Mouse (Mus musculus): ENCODE data around the gene Msmo1.

Msmo1 gene

GRCm38 (mm10) chr8:64733271-64733943 lies at the start of gene Msmo1:
Msmo1 (minus strand) TSS chr8:64733792.
- DNase-seq (ENCODE audit: low read depth): peak; percentile 92

DNA sequence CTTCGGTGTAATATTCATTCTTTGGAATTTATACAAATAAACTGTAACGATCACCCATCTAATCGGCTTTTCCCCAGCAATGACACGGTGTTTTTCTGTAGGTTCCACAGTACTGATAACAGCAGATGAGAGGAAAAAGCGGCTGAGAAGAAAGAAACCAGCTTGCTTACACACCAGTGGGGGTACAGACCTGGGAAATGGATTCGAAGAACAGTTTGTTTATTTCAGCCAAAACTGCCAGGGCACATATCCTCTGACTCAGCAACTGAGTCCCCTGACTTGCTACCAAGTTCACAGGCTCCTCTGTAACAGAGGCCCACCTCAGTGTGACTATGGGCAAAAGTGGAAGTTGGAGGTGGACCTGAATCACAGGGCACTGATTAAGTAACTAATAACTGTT lies 48.4 kb upstream of the Msmo1 start:
- no peak for DNase-seq (ENCODE audit: low read depth)

DNA sequence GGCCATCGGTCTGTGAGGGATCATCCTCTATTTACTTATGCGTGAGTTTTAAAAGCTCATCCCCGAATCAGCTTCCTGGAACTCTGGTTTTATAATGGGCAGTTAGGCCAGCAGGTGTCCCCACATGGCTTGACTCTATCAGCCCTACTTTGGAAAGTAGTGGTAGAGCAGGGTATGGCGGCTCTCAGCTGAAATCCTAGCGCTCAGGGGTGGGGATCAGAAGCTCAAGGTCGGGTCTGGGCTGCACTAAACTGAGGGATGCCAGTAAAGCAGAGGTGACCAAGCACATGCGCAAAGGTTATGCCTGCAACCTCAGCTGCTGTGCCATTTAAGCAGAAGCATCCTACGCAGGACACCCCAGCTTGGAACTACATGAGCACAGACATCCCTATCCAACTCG lies 44.3 kb upstream of the Msmo1 start:
- DNase-seq (ENCODE audit: low read depth): no peak

- no peak for DNase-seq (ENCODE audit: low read depth)
Measured at GRCm38 (mm10) chr8:64774136-64774535, 40.5 kb upstream of the Msmo1 start.

DNA sequence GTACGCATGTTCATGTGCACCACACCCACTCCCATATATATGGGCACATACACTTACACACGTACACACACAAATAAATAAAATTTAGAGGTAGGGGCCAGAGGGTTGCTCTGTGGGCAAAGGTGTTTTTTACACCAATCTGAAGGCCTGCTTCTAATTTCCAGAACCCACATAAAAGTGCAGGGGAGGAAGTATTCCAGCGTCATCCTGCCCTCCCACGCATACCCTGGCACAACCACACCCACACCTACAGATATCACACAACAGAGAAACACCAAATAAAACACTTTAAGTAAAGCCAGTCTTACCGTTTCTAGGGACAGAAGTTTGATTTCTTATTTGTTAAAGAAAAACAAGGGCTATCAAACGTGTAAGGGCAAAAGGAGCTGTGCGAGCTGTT lies 37.2 kb upstream of the Msmo1 start:
- no peak for DNase-seq (ENCODE audit: low read depth)

DNA sequence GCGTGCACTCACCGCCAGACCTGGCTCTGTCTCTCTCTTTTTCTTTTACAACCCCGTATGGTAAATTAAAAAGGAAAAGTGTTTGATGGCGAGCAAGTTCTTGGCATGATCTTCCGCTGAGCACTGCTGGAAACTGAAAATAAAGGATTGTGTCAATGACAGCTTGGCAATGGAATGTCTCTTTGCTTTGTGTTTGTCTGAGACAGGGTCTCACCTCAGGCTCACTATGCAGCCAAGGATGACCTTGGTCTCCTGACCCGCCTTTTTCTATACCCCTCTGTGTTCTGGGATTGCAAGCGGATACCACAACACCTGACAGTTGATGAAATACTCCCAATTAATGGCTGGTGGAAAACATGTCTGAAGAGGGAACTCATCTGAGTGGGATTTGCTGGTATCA lies 36.0 kb upstream of the Msmo1 start:
- DNase-seq (ENCODE audit: low read depth): no peak

DNA sequence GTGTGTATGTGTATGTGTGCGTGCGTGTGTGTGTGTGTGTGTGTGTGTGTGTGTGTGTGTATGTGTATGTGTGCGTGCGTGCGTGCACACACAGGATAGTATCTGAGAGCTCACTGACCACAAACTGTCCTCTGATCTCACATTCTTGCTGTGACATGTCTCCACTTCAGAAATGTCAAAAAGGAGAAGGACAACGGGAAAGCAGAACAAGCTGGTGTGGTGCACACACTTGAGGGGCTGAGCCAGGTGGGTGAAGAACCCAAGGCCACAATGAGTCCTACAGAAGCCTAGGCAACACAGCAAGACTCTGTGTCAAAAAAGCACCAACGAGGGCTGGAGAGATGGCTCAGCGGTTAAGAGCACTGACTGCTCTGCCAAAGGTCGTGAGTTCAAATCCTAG lies 35.1 kb upstream of the Msmo1 start:
- DNase-seq (ENCODE audit: low read depth): no peak

DNA sequence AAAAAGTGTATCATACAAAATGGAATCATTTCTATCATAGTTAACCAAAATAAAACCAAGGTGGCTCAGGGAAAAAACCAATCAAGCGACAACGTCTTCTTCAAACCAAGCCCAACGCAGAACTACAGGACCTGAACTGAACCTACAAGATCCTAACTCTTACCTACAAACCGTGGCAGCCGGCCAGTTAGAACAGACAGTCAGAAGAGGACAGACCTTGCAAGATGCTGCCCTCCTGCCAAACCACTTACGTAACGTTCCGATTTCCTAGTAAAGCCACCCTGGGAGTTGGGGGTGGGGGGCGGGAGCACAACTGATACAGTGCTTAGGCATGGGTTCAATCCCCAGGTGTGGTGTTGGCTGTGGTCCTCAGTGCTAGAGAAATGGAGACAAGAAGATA lies 33.5 kb upstream of the Msmo1 start:
- no peak for DNase-seq (ENCODE audit: low read depth)

GRCm38 (mm10) chr8:64764075-64764474 lies 30.5 kb upstream of the Msmo1 start:
- DNase-seq (ENCODE audit: low read depth): no peak

DNA sequence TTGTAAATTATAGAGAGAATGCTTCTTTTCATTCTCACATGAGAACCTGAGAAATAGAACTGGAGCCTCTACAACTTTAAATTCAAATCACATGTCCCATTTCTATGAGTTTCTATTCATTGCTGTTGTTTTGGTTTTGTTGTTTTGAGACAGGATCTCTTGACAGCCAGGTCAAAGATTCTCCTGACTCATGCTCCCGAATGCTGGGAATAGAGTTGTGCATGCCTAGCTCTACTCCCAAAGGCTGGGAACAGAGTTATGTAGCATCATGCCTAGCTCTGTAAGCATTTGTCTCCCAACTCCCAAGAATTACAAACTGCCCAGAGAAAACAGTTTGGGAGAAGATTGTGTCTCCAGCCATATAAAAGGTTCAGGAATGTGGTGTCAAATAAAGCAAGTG lies 29.2 kb upstream of the Msmo1 start:
- no peak for DNase-seq (ENCODE audit: low read depth)

- DNase-seq (ENCODE audit: low read depth): no peak
Measured at GRCm38 (mm10) chr8:64761430-64761829, 27.8 kb upstream of the Msmo1 start.

GRCm38 (mm10) chr8:64757956-64758355 lies 24.4 kb upstream of the Msmo1 start:
- DNase-seq (ENCODE audit: low read depth): no peak

DNA sequence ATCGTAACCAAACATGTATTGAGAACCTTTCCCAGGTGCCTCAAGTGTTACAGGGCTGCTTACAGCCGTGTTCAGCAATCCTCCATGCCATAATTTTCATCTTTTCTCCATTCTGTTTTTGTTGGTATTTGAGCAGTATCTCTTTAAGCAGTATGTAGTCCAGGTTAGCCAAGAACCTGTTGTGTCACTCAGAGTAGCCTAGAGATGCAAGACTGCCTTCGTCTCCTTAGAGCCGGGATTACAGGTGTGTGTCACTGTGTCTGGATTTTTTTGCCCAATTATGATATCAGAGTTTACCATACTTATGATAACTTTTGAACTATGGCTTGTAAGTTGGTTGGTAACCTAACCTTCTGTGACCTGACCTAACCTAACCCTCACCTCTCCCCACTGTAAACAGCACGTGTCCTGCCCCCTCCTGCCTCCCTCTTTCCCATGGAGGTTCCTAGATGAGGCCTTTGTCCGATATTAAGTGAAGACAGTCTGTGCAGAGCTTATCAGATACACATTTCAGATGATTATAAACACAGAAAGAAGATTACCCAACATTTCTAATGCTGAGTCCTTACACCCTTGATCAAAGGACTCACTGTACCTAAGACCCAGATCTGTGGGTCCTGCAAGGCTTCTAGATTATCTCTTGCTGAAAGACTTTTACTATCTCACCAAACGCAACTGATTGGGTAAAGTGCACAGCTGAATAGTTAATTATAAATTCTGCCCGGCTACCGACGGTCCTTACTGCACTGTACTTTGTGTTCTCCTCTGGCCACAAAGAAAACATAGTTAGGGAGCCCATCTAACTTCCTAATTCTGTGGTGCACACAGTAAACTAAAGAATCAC lies 12.8 kb upstream of the Msmo1 start:
- no peak for DNase-seq (ENCODE audit: low read depth)

- DNase-seq (ENCODE audit: low read depth): no peak
Measured at GRCm38 (mm10) chr8:64740547-64741211, 7.1 kb upstream of the Msmo1 start.

- DNase-seq (ENCODE audit: low read depth): no peak
Measured at GRCm38 (mm10) chr8:64738916-64739315, 5.3 kb upstream of the Msmo1 start.

- no peak for DNase-seq (ENCODE audit: low read depth)
Measured at GRCm38 (mm10) chr8:64736767-64737323, 3.3 kb upstream of the Msmo1 start.

- no peak for DNase-seq (ENCODE audit: low read depth)
Measured at GRCm38 (mm10) chr8:64735161-64735560, 1.6 kb upstream of the Msmo1 start.

DNA sequence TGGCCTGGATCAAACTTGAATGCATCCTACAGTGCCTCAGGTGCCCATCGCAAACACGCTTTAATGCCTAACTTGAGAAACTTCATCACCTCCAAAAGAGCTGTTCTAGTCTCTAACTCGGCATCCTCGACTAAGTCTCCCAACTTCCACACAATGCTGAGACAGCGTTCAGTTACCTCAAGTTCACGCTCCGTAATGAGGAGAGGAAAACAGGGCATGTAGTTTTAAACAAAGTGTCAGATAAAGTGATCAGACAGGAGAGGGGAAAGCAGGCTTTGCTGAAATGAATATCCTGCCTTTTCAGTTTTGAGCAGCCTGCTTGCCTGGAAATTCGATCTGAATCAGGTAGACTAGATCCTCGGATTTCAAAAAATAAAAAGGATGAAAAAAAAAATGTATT lies 996 bp downstream of the Msmo1 start:
- DNase-seq (ENCODE audit: low read depth): no peak

DNA sequence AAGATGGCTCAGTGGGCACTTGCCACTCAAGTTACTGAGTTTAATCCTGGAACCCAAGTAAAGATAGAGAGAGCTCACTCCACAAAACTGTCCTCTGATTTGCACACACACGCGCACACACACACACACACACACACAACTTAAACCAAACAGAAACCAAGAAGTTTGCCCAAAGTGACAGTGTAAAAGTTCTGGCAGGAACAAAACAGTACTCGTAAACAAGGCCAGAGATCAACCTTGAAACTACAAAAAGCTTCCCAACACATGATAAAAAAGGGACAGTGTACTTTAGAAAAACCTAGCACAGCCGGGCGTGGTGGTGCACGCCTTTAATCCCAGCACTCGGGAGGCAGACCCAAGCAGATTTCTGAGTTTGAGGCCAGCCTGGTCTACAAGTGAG lies 5.4 kb downstream of the Msmo1 start:
- DNase-seq (ENCODE audit: low read depth): no peak

- peak; percentile 19 for DNase-seq (ENCODE audit: low read depth)
Measured at GRCm38 (mm10) chr8:64726190-64726695, 7.3 kb downstream of the Msmo1 start.

DNA sequence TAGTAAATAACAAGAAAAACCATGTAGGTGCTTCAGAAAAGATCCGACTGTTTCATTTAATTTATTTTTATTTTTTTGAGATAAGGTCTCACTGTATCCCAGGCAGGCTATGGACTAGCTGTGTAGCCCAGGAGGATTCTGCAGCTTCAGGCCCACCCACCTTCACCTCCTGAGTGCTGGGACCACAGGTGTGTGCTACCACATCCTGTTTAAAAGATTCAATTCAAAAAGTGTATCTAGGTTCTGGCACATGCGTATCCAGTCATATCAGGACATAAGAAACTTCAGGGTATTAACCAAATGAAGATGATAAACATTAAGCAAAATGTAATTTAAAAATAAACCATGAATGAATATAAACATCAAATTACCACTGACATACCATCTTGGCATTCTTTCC lies 10.4 kb downstream of the Msmo1 start:
- DNase-seq (ENCODE audit: low read depth): no peak

DNA sequence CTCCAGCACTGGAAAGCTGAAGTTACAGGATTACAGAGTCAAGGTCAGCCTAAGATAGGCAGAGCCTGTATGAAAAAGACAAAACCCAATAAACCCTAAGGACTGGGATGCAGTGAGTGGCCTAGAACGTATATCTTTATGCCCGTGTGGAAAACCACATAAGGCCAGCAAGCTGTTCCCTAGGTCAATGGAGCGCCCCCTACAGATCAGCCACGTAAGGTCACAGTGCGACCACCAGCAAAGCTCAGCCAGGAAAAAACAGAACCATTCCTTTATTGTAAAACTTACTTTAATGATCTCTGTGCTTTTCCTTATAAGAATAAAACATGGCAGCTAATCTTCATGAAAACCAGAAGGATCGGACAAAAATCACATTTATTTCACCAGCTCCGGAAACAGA lies 15.7 kb downstream of the Msmo1 start:
- DNase-seq (ENCODE audit: low read depth): no peak

GRCm38 (mm10) chr8:64712499-64712898 lies 21.1 kb downstream of the Msmo1 start:
- DNase-seq (ENCODE audit: low read depth): no peak

All from c-Kit-positive CD71-negative TER-119-negative erythroid progenitor cells, embryonic 14.5 days (primary cell).